15 mouse cellular contexts compared by ENCODE assay signal in the genomic region with DNA sequence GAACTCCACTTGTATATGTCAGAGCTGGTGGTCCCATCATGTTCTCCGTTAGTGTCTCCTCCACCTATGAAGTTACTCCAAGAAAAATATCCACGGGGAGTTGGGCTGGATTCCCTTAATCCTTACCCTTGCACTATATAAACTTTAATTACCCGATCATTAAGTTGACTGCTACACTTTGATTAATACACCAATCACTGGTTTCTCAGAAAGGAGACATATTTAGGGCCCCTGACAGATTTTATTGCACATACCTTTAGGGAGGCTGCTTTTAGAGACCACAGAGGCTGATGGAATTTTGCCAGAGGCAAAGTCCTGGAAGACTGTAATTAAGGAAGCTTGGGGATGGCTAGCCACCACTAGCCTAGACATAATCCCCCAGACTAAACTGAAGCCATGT.
"Had no signal": no experiment of that assay in that cellular context is flagged by ENCODE, and none has a peak within 500 bp of the region (broad histone marks: within the 10 kb centered on the region; RNA-seq: fewer than 3 reads in every experiment).

No protein-coding gene starts in this region.

- H3K9me3 ChIP-seq: limb, embryonic 15.5 days; liver, embryonic 12.5 days; midbrain, embryonic 15.5 days; neural tube, embryonic 13.5 days had no signal

- H3K27me3 ChIP-seq: limb, embryonic 15.5 days; liver, embryonic 12.5 days; midbrain, embryonic 15.5 days; neural tube, embryonic 13.5 days had no signal

- H3K4me3 ChIP-seq: limb, embryonic 15.5 days; liver, embryonic 12.5 days; midbrain, embryonic 15.5 days; neural tube, embryonic 13.5 days had no signal

- H3K9ac ChIP-seq: limb, embryonic 15.5 days; liver, embryonic 12.5 days; lung, embryonic 14.5 days; midbrain, embryonic 15.5 days; neural tube, embryonic 13.5 days had no signal

- H3K4me1 ChIP-seq: liver, embryonic 12.5 days; midbrain, embryonic 15.5 days; neural tube, embryonic 13.5 days had no signal

- H3K4me2 ChIP-seq: limb, embryonic 15.5 days; liver, embryonic 12.5 days; lung, embryonic 14.5 days; midbrain, embryonic 11.5 days; midbrain, embryonic 15.5 days; neural tube, embryonic 13.5 days had no signal

- H3K27ac ChIP-seq: limb, embryonic 15.5 days; liver, embryonic 12.5 days; midbrain, embryonic 15.5 days; neural tube, embryonic 13.5 days had no signal

- H3K36me3 ChIP-seq: limb, embryonic 15.5 days; liver, embryonic 12.5 days; midbrain, embryonic 15.5 days; neural tube, embryonic 13.5 days had no signal

- DNase-seq: kidney, postnatal 10 days; layer of hippocampus, adult 9-11 months; layer of hippocampus, postnatal 36 days; lung, embryonic 14.5 days; lung, postnatal 10 days; lung, postnatal 4 days; right cerebral cortex, adult 18-20 months; right cerebral cortex, postnatal 25 days; thymus, postnatal 4 days had no signal

- ATAC-seq: intestine, embryonic 16.5 days; liver, embryonic 12.5 days; midbrain, embryonic 15.5 days had no signal
